Mouse (Mus musculus): ENCODE results near the gene Tex19.2.
A peak's percentile ranks its signal among the peaks of the same experiment; 100 is the strongest.

The Tex19.2 gene

DNA sequence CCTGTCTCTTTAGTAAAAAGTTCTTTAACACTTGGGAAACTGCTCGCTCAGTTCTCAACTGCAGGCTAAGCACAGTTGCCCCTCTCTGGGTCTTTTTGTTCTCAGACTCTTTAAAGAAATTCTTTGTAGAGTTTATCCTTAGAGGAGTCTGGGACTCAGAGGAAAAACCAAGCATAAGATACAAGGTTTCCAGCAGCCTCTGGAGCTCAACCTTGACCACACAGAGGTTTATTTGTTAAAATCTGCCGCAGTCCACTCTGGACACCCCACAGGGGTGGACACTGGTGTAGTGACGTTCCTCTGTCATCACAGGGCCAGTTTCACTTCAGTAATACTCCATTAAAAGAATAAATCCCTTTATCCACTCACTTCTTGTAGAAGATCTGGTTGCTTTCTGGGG lies at the start of gene Tex19.2:
TSS of gene Tex19.2 (minus strand) at position 101 of the 400 bp plus-strand sequence.
- no peak for DNase-seq (ENCODE audit: low spot score)

DNA sequence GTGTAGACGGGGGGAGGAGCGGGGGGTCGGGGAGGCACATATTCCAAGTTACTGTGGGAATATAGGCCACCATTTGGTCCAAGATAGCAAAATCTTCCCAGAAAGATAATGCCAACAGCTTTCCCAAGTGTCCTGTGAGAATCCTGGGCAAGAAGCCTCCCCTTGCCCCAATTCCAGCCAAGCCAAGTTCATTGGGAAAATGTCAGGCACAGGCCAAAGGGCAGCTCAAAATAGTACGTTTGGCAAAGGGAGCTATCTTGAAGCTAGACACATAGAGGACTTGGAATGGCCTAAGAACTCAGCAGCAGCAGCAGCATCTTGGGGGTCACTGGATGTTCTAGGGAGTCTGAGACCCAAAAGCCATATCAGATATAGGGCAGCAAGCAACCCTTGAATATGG lies 45.3 kb upstream of the Tex19.2 start:
- DNase-seq (ENCODE audit: low spot score): no peak

DNA sequence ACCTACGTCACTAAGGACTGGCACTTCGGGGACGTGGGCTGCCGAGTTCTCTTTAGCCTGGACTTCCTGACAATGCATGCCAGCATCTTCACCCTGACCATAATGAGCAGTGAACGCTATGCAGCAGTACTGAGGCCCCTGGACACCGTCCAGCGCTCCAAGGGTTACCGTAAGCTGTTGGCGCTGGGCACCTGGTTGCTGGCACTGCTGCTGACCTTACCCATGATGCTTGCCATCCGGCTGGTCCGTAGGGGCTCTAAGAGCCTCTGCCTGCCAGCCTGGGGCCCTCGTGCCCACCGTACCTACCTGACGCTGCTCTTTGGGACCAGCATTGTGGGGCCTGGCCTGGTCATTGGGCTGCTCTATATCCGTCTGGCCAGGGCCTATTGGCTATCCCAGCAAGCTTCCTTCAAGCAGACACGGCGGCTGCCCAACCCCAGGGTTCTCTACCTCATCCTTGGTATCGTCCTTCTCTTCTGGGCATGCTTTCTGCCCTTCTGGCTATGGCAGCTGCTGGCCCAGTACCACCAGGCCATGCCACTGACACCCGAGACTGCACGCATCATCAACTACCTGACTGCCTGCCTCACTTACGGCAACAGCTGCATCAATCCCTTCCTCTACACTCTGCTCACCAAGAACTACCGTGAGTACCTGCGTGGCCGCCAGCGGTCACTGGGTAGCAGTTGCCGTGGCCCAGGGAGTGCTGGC lies 42.3 kb upstream of the Tex19.2 start:
- DNase-seq (ENCODE audit: low spot score): no peak

DNA sequence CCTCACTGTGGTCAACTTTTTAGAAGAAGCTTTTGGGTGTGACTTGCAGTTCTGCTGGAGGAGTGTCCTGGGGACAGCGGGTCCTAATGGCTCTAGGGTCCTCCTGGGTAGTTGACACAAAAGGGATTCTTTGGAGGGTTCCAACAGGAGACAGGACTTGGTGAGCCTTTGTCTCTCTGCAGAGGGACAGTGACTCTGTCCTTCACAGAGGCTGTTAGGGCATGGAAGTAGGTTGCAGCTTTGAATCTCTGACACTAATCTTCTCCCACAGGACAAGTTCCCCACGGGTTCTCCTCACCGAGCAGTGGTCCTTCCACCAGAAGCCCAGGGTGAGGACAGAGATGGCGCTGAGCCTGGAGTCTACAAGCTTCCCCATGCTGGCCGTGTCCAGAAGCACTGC lies 41.5 kb upstream of the Tex19.2 start, which contains the start of gene Uts2r:
TSS of gene Uts2r (plus strand) at position 301 of the 400 bp plus-strand sequence.
- DNase-seq (ENCODE audit: low spot score): no peak

DNA sequence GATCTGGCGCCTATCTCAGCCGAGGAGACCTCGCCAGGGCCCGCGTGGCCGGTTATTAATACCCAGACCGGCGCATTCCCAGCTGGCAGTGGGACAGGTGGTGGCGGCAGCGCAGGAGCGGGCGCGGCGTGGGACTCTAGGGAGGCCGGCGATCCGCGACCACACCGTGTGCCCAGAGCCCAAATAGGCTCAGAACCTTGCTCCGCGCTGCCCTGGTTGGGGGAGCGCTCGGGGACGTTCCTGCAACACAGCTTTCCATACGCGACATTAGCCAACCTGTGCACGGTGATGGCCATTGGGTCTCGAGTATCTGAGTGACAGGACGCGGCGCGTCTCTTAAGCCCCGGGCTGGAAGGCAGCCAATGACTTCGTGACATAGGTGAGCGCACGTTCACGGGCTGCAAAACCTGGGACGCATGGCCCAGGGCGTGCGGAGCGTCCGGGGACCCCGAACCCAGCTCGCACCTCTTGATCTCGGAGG lies 38.0 kb upstream of the Tex19.2 start:
- peak; percentile 20 for DNase-seq (ENCODE audit: low spot score)

DNA sequence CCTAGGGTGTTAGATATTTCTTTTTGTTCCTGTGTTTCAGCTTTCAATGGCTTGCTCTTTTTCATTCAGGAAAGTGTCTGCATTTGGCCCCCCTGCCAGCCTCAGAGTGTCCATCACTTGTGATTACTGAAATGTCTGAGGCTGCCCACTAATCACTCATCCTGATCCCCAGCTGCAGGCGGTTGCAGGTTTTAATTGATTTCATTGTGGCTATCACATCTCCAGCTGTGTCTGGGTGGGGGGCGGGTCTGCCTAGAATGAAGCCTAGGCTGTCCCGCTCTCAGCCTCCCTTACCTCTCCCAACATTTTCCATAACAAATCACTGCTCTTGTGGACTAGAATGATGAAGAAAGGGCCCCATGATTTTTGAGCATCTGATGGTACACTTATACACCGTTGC lies 35.7 kb upstream of the Tex19.2 start:
- no peak for DNase-seq (ENCODE audit: low spot score)

DNA sequence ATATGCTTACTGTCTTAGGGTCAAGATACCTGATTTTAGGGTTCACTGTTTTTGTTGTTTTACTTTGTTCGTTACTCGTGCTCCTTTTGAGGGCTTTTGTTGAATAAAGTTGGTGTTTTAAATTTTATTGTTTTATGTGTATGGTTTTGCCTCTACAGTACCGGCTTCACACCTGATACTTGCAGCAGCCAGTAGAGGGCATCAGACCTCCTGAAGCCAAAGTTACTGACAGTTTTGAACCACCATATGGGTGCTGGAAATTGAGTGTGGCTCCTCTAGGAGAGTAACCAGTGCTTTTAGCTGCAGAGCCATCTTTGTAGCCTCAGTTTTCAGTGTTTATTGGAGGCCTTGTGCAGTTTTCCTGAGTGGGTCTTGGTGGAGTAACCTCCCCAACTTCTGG lies 29.7 kb upstream of the Tex19.2 start:
- DNase-seq (ENCODE audit: low spot score): no peak

DNA sequence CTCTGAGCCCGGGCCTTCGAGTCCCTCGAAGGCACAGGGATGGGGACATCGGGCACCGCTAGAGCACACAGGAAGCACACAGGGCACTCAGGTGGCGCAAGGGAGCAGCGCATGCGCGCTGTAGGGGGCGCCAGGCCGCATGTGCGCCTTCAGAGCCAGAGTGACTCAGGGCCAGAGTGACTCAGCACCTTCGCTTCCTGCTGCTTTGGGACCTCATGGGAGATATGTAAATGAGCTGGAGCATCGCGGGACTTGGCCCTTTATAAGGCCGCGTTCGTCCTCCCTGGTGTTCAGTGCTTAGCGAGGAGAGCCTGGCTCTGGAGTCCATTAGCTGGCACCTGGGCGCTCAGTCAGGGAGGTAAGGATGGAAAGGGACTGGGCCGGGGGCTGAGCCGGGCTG lies 27.4 kb upstream of the Tex19.2 start, which contains the start of gene Tex19.1:
TSS of gene Tex19.1 (plus strand) at position 279 of the 400 bp plus-strand sequence.
- DNase-seq (ENCODE audit: low spot score): no peak

DNA sequence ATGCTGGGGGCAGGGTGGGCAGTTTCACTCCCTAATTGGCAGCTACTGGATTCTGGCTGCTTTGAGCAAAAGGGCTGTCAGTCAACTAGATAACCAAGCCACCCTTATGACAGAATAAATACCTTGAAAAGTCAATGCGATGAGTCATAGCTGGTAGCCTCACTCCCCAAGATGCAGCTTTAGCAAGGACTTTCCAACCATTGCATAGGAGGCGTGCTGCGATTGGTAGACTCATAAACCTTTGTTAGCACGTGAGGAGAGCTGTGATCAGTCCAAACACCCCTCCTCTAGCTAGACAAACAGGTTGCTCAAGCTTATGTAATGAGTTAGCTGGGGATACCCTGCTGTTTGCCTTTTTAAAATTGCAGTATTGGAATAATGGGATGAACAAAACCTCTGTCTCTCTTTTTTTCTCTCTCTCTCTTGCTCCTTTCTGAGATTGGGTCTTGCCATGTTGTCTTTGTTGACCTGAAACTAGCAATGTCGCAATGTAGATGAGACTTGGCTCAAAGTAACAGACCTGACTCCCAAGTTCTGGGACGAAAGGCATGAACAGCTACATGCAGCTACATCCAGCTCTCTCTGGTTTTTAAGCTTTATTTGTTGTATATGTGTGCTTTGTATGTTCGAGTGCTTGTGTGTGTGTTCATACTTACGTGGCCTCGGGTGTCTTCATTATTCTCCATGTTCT lies 25.0 kb upstream of the Tex19.2 start:
- no peak for DNase-seq (ENCODE audit: low spot score)

DNA sequence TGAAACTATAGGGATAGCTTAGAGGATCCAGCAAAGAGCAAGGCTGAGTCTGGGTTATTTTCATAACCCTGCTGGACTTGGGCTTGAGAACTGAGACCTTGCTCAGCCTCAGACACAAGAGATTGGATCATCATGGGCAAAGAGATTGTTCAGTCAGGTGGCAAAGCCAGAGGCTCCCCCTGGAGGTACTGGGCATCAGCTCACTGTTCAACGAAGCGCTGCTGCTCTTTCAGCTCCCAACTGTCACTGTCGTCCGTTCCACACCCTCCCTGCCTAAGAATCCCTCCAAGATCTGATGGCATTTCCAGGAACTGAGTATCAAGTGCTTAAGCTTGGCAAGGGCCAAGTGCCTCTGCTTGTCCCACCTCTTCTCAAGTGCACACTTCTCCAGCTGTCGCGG lies 20.3 kb upstream of the Tex19.2 start:
- peak; percentile 41 for DNase-seq (ENCODE audit: low spot score)

DNA sequence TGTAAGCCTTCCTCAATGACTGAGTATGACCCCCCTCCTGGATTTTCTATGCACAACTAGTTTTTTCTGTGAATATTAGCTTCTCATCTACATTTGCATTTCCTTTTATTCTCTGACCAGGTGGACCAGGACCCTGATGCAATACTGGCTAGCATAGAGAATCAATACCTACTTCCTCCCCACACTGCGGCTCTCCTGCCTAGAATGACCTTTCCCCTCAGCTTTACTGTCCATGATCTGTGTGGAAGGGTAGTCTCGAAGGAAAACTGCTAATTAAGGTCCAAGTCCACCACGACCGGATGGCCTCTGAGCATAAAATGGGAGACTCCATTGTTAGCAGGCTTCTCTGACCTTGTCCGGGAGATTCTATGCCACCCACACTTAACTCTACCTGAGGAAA lies 19.2 kb upstream of the Tex19.2 start:
- DNase-seq (ENCODE audit: low spot score): no peak

DNA sequence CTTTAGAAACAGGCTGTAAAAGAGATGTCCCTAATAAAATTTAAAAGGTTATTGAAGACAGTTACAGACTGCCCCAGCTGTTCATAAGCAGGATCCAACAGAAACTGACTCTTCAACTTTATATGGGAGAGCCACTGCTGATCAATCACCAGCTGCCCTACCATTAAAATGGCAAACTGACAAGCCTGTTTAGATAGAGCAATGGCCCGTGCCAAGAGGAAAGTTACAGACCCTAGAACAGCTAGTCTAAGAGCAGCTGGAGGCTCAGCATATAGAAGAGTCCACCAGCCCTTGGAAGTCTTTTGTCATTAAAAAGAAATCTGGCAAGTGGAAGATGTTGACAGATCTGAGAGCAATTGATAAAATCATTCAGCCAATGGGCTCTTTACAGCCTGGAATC lies 16.1 kb upstream of the Tex19.2 start:
- DNase-seq (ENCODE audit: low spot score): no peak

DNA sequence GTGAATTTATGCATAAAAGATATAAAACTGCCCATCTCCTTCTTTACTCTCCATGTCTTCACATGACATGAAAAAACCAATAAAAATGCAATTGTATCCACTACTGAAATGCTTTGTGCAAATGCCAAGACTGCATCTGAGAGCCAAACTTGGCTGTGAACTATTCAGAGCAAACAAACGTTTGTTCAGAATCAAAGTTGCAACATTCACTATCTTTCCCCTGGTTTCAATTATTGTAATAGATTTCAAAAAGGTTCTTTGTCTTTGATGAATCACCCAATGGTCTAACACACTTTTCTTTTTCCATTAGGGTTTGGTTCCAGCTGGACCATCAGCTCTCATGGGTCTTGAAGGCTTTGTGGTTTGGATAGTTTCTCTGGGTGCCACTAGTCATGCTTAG lies 11.1 kb upstream of the Tex19.2 start:
- no peak for DNase-seq (ENCODE audit: low spot score)

DNA sequence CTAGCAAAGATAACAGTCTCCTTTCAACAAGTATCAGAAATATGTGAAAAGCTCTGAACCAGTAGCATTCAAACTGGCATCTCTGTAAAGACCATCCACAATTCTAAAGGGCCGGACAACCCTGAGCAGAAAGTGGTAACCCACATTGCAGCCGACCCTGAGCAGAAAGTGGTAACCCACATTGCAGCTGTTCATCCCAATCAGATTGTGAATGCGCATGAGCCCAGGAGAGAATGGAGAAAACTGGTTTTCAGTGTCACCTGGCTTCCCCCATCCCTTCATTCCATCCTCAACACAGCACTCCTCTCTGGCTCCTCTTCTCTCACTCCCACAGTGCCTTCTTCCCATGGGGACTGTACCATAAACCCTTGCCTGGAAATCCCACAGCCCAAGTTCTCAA lies 9.0 kb upstream of the Tex19.2 start:
- no peak for DNase-seq (ENCODE audit: low spot score)

DNA sequence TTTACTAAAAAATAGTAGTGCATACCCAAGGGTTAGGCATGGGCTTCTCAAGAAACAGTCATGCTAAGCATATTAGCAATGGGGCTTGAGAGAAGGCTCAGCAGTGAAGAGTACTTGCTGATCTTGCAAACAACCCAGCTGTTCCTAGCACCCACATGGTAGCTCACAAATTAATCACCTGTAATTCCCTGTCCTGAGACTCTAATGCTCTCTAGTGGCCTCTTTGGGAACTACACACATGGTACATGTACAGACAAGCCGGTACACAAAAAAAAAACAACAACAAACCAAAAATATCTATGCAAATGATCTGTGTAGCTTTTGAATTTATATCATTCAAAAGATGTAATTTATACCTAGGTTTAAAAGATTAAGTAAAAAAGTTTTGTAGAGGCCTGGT lies 7.9 kb upstream of the Tex19.2 start:
- DNase-seq (ENCODE audit: low spot score): no peak

DNA sequence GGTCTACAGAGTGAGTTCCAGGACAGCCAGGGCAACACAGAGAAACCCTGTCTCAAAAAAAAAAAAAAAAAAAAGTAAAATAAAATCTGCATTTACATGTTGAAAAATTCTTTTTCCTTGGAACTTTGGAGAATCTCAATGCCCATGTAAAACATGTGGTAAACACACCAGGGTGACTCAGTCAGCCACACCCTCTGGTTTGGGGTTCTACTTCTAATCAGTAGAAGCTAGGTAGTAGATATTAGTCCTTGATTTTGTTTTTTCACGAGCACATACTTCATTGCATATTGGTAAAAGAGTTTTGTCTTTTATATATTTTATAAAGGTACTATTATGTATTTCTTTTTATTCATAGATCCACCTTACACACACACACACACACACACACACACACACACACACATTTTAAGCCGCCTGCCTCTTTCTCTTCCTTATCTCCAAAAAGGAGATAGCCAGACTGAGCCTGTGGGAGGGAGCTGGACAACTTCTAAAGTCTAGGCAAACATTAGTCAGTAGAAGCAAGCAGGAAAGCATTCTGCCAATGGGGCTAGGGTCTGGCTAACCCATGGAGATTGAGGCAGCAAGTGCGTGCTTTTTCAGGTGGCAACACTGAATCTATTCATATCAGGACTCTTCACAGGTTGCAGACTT lies 7.2 kb upstream of the Tex19.2 start:
- no peak for DNase-seq (ENCODE audit: low spot score)

DNA sequence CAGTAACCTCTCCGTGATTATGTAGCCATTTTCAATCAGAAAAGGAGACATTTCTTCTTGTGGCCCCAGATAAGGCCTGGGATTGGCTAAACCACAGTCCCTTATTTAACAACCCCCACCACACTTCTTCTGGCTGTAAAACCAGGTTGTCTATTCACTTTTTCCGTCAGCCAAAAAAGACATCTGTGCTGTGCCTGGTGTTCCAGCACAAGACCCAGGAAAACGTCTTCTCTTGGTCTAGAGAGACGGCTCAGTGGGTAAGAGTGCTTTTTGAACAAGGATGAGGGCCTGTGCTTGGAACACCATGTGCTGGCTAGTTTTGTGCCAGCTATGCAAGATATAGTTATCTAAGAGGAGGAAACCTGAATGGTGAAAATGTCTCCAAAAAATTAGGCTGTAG lies 5.0 kb upstream of the Tex19.2 start:
- no peak for DNase-seq (ENCODE audit: low spot score)

DNA sequence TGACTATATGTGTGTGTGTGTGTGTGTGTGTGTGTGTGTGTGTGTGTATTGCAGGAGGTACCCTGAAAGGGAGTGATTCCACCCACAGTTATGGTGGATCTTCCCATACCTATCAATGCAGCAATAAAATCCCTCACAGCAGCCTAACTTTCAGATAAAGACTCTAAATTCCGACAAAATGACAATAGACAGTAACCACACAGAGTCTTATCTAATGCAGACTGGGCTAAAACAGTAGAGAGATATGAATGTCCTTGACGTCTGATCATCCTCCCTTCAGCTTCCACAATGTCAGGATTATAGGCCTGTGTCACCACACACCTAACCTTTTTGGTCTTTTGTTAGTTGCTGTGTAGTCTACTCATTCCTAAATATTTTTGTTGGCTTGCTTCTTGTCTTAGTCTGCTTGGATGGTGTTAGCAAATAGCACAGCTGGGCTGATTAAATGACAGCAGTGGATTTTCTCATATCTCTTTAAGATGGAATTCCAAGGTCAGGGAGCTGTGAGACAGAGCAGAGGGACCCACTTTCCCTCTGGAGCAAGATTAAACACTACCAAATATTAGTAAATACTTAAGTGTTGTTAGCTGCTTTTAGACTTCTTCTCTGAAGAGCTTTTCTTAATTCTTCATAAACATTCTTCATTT lies 3.7 kb upstream of the Tex19.2 start:
- no peak for DNase-seq (ENCODE audit: low spot score)

DNA sequence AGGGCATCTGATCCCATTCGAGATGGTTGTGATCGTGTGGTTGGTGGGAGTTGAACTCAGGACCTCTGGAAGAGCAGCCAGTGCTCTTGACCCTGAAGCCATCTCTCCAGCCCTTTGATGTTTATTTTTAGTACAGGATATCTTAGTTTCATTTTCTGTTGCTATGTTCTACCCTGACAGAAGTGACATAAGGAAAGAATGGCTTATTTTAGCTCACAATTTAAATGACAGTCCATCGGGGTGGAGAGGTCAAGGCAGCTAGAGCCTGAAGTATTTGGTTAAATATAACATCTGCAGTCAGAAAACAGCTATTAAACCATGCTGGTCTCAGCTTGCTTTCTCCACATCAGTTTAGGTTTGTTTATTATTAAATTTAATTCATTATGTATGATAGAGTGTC lies 2.7 kb upstream of the Tex19.2 start:
- no peak for DNase-seq (ENCODE audit: low spot score)

DNA sequence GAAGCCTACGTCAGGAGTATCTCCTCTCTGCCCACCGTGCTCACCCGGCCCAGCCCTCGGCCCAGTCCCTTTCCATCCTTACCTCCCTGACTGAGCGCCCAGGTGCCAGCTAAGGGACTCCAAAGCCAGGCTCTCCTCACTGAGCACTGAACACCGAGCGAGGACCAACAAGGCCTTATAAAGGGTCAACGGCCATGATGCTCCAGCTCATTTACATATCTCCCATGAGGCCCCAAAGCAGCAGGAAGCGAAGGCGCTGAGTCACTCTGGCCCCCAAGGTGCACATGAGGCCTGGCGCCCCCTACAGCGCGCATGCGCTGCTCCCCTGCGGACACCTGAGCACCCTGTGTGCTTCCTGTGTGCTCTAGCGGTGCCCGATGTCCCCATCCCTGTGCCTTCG lies 371 bp downstream of the Tex19.2 start:
- no peak for DNase-seq (ENCODE audit: low spot score)

DNA sequence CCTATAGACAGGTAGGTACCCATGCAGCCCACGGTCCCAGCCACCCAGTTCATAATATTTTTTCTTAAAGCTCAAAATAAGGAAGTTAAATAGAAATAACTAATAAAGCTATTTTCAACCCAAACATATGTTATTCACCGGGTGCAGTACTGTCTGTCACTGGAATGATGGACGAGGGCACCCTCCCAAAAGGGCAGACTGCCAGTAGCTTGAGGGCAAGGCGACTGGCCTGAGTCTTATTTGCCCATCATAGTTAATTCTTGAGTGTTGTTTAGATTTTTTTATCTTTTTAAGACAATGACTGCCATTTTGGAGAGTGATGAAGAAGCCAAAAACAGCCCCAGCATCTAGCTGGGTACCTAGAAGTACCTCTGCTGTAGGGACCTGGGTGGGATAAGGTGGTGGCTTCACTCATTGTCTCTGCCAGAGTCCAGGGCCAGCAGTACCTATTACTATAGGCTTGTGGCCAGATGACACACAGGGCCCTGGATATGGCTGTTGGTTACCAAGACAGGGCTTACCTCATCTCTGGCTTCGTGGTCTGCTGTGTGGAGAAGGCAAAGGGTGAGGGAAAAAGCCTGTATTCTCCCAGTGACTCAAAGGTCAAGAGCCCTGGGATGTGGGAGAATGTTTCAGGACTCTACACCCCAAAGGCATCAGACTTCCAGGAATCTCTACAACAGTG lies 6.2 kb downstream of the Tex19.2 start:
- DNase-seq (ENCODE audit: low spot score): no peak

DNA sequence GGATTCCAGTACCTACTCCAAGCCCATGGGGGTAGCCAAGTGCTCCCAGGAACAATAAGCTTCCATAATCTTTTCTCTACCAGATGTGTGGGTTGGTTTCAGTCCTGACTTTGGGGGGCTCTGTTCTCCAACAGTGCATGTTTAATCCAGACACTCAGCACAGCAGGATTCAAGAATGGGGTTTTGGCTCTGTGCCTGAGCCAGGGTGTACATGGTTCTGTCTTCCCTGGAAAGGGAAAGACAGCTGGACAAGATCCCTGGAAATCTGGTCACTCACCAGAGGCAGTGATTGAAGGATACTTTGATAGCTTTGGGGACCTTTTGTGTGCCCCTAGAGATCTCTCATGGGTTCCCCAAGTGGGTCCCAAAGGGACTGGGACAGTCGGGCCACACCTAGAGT lies 6.9 kb downstream of the Tex19.2 start:
- no peak for DNase-seq (ENCODE audit: low spot score)

All from ovary, postnatal 36 days (tissue).